ENCODE assay signal across 8 mouse cellular contexts in the genomic region with DNA sequence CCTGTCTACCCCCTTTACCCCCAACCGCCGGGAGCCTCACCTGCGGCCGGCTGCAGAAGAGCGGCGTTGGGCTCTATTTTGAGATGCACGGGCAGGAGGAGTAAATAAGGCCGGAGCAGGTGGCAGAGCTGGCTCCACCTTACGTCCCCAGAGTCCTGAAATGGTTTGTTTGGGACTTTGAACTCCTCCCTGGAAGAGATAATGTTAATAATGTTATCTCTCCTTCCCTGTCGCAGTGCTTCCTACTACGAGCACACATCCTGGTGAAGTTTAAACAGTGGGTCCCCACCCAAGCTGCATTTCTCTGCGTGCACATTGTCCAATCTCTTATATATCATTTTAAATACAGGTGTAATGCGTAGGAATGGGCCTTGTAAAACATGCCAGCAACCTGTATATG. TPM values are rescaled to one million over a fixed set of nuclear protein-coding genes. Genes with fewer than 3 reads are reported as not detected.
DNase-seq lines count a peak whose midpoint lies in the region; ATAC-seq lines count a peak whose summit lies in the region.

No protein-coding gene starts in this region.

- peak overlapping the region; percentile 83 for H3K4me3 ChIP-seq in lung, embryonic 16.5 days (ENCODE audit: low read length)
- H3K4me3 ChIP-seq in forebrain, embryonic 12.5 days (replicated peaks) = peak overlapping the region; percentile 83
- peak overlapping the region; percentile 80 for H3K4me3 ChIP-seq in limb, embryonic 12.5 days (replicated peaks)
- H3K4me3 ChIP-seq in neural tube, embryonic 15.5 days (replicated peaks) = peak overlapping the region; percentile 83

- H3K27ac ChIP-seq in lung, embryonic 16.5 days (ENCODE audit: low read length) = peak overlapping the region; percentile 15; the same call in 1 of the 2 replicates
- 0 out of 2 replicates have a peak overlapping the region, but pooled peaks have one; percentile 42 for H3K27ac ChIP-seq in forebrain, embryonic 12.5 days
- no peak overlapping the region for H3K27ac ChIP-seq in limb, embryonic 12.5 days
- peak overlapping the region; percentile 65 for H3K27ac ChIP-seq in neural tube, embryonic 15.5 days (replicated peaks)

- ATAC-seq in lung, embryonic 16.5 days (ENCODE audit: low read depth) = no peak
- no peak for ATAC-seq in forebrain, embryonic 12.5 days (ENCODE audit: low FRiP score)
- no peak for ATAC-seq in limb, embryonic 12.5 days (ENCODE audit: insufficient number of reproducible peaks, insufficient read depth, low FRiP score, low TSS enrichment, low read depth)
- no peak for ATAC-seq in neural tube, embryonic 15.5 days (ENCODE audit: low FRiP score)

- DNase-seq in lung, postnatal 36 days = no peak
- DNase-seq in layer of hippocampus, postnatal 10 days (ENCODE audit: low spot score in 2 of 2) = no peak
- no peak for DNase-seq in left cerebral cortex, postnatal 25 days (ENCODE audit: low spot score in 2 of 2)
- DNase-seq in urinary bladder, adult 18-20 months (ENCODE audit: low spot score in 2 of 2) = no peak

- intact Hi-C loops in left cerebral cortex, postnatal 25 days (cut with DNase I) = loop anchor here (5.0 kb wide), 4 partner anchors 97 to 443 kb away; partner anchors contain the start of gene Map10

- H3K4me2 ChIP-seq in lung, embryonic 16.5 days (ENCODE audit: low read depth, low read length) = peak overlapping the region; percentile 76
- H3K4me2 ChIP-seq in forebrain, embryonic 12.5 days = peak overlapping the region; percentile 93
- peak overlapping the region; percentile 90 for H3K4me2 ChIP-seq in limb, embryonic 12.5 days
- H3K4me2 ChIP-seq in neural tube, embryonic 15.5 days = peak overlapping the region; percentile 92

- H3K27me3 ChIP-seq in lung, embryonic 16.5 days (ENCODE audit: control insufficient read depth, insufficient read depth, low read depth, low read length) = no peaks in the 10 kb centered on the region
- peaks cover 11% of the 10 kb centered on the region for H3K27me3 ChIP-seq in forebrain, embryonic 12.5 days
- H3K27me3 ChIP-seq in limb, embryonic 12.5 days = peaks cover 7% of the 10 kb centered on the region
- H3K27me3 ChIP-seq in neural tube, embryonic 15.5 days (replicated peaks) = 0 out of 2 replicates have a peak, but pooled peaks cover 3% of the 10 kb centered on the region

- H3K9ac ChIP-seq in lung, embryonic 16.5 days (ENCODE audit: low read length) = peak overlapping the region; percentile 67
- peak overlapping the region; percentile 56 for H3K9ac ChIP-seq in forebrain, embryonic 12.5 days
- H3K9ac ChIP-seq in limb, embryonic 12.5 days (replicated peaks) = peak overlapping the region; percentile 51
- H3K9ac ChIP-seq in neural tube, embryonic 15.5 days (replicated peaks) = peak overlapping the region; percentile 59

- H3K36me3 ChIP-seq in lung, embryonic 16.5 days (ENCODE audit: control insufficient read depth, insufficient read depth, low read length) = no peaks in the 10 kb centered on the region
- H3K36me3 ChIP-seq in forebrain, embryonic 12.5 days (replicated peaks) = no peaks in the 10 kb centered on the region
- H3K36me3 ChIP-seq in limb, embryonic 12.5 days = no peaks in the 10 kb centered on the region
- H3K36me3 ChIP-seq in neural tube, embryonic 15.5 days = no peaks in the 10 kb centered on the region

- WGBS in lung, embryonic 16.5 days = 8% methylated on average over 13 of the region's 13 CpGs
- 19% methylated on average over 13 of the region's 13 CpGs for WGBS in forebrain, embryonic 12.5 days
- 12% methylated on average over 13 of the region's 13 CpGs for WGBS in limb, embryonic 12.5 days
- 15% methylated on average over 13 of the region's 13 CpGs for WGBS in neural tube, embryonic 15.5 days

- H3K4me1 ChIP-seq in lung, embryonic 16.5 days (replicated peaks; ENCODE audit: control insufficient read depth, insufficient read depth, low read length) = peaks cover 25% of the 10 kb centered on the region
- H3K4me1 ChIP-seq in forebrain, embryonic 12.5 days = peaks cover 36% of the 10 kb centered on the region
- peaks cover 27% of the 10 kb centered on the region for H3K4me1 ChIP-seq in limb, embryonic 12.5 days (replicated peaks)
- H3K4me1 ChIP-seq in neural tube, embryonic 15.5 days = peaks cover 35% of the 10 kb centered on the region

- H3K9me3 ChIP-seq in lung, embryonic 16.5 days (ENCODE audit: control insufficient read depth, low read length) = peaks cover 3% of the 10 kb centered on the region; the same call in 1 of the 2 replicates
- no peaks in the 10 kb centered on the region for H3K9me3 ChIP-seq in forebrain, embryonic 12.5 days
- 0 out of 2 replicates have a peak, but pooled peaks cover 2% of the 10 kb centered on the region for H3K9me3 ChIP-seq in limb, embryonic 12.5 days
- no peaks in the 10 kb centered on the region for H3K9me3 ChIP-seq in neural tube, embryonic 15.5 days (replicated peaks)

RNA-seq across cellular contexts. Expression of gene Sipa1l2, which starts 0.8 kb away (rescaled TPM):
- polyA plus RNA-seq in lung, embryonic 16.5 days (2015; fragmentation: Nextera tagmentation; extraction: Ambion mirVana) = 13.3 and 14.2 TPM in 2 replicates
- 33.2 and 37.2 TPM in 2 replicates for polyA plus RNA-seq in forebrain, embryonic 12.5 days (2016; fragmentation: Nextera tagmentation; extraction: Ambion mirVana)
- 18.6 and 20.2 TPM in 2 replicates for polyA plus RNA-seq in limb, embryonic 12.5 days (2016; fragmentation: Nextera tagmentation; extraction: Ambion mirVana)
- polyA plus RNA-seq in neural tube, embryonic 15.5 days (2015; fragmentation: Nextera tagmentation; extraction: Ambion mirVana) = 16.3 and 16.8 TPM in 2 replicates
- 10 to 100 TPM; 29.9 to 31.2 TPM for total RNA-seq in layer of hippocampus, postnatal 10 days (2021)
- total RNA-seq in left cerebral cortex, postnatal 25 days (2021) = 10 to 100 TPM; 39.6 to 40.6 TPM
